Mouse (Mus musculus) left cerebral cortex, postnatal 10 days (tissue): Measurements from ENCODE around the gene Chek2. TPM values are rescaled to one million over a fixed set of nuclear protein-coding genes. Genes with fewer than 3 reads are reported as not detected.
A peak's percentile ranks its signal among the peaks of the same experiment; 100 is the strongest.

ENCODE experiments used
- DNase-seq, 2 experiments: peaks; one replicate each; pipeline ENCODE4 v3.0.0; 2021 to 2022; ENCODE audit warnings: low spot score in 2 of 2, mixed read lengths in 1 of 2; ENCODE audit errors: extremely low spot score in 1 of 2
- intact Hi-C: fragments of 180-260 bp; cut with DNase I; formaldehyde crosslinking; loops from one replicate; pipeline ENCODE4 v1.15.1; 2025
- total RNA-seq, 2 experiments: library from RNA; stranded (reverse); gene quantifications; 2 replicates each; pipeline ENCODE4 v1.2.3; 2021

The Chek2 gene
- total RNA-seq, result 1 to 10 TPM; 1.2 to 2.0 TPM

DNA sequence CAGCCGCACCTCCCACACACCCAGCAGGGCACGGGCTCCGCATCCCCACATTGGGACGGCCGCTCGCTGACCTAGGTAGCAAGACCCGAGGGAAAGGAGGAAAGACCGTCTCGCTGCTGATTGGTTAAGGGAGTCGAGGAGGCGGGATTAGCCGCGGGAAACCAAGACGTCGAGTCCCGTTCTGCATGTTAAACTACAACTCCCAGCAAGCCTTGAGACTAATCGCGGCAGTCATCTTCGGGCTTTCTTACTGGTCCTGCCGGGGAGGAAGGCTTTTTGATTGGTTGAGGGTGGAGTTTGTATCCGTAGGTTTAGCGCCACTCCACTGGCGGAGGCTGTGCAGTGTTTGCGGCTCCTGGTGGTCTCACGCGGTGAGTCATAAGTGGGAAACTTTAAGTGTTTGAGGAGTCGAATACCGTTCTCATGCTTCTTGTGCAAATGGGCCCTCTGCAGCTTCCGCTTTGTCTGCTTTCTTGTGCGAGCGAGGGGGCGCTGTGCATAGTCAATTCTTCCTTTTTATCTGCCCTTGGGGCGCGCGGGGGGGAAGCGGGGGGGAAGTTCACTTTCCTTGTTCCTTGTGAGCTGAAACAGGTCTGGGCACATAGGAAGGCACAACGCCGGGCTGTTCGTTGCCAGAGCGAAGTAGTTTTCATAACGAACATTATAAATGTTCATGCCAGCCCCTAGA, at the start of gene Chek2, which contains the start of gene Hscb:
Chek2 (plus strand) TSS at position 302 of the 688 bp plus-strand sequence.
Hscb (minus strand) TSS at position 100 of the 688 bp plus-strand sequence.
- DNase-seq, result peak; percentile 96 to 98
- intact Hi-C loops, result loop anchor here (5.0 kb wide), 2 partner anchors 82 to 417 kb away; no protein-coding TSS in a partner anchor

DNA sequence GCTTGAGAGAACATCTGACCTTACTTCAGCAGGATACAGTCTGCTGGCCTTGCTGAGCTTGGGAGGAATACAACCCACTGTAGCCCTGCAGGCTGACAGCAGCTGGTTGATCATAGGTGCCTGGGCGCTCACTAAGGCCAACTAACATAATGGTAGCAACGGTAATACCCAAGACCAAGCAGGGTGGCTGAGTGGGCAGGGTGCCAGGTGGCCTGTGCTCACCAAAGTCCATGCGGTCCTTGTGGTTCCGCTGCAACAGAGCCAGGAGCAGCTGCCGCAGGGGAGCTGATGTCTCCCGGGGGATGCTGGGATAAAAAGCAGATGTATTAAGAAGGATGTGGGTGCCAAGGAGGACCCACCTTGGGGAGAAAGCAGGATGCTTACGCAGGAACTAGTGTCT, 45.4 kb upstream of the Chek2 start:
- intact Hi-C loops, result loop anchor here (5.0 kb wide), 1 partner anchor 478 kb away; no protein-coding TSS in a partner anchor
- DNase-seq, result no peak

DNA sequence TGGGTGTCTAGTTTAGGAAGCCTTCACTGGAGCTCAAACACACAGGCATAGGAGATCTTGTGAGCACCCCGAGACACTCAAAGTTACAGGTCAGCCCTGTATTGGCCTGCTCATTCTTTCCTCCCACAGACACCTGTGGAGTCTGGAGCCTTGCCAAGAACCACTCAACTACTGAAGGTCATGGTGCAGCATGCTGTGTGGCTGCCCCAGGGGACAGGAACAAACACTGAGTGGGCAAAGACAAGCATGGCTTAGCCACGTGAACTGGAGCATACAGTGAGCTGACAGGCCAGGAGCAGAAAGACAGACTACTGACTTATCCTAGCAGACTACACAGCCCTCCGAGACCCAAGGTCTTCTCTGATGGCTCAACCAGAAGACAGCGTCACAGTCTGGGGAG, 42.1 kb upstream of the Chek2 start:
- intact Hi-C loops, result no loop called here
- peak in 1 of 2 experiments; percentile 69 for DNase-seq

DNA sequence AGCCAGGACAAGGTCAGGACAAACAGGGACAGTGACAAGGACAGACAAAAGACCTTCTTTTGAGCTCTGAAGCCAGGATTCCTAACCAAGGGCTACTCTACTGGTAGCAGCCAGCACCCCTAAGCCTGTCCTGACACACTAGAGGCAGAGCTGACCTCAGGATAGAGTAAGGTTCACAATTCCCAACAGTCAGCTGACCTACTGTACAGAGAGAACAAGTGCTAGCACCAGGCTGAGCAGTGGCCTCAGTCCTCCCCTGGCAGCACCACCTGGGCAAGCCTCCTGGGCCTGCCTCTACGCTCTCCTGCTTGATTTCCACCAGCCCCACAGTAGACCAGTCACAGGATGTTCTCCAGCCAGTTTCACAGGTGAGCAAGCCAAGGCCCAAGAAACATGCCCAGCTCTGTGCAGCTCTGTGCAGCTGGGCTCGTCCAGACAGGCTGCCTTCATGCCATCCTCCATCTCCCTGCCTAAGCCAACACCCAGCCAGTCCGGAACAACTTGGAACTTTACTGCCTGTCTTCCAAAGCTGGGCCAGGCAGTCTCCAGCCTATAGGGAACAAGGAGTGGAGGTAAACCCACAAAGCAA, 38.6 kb upstream of the Chek2 start:
- DNase-seq, result no peak
- intact Hi-C loops, result no loop called here

DNA sequence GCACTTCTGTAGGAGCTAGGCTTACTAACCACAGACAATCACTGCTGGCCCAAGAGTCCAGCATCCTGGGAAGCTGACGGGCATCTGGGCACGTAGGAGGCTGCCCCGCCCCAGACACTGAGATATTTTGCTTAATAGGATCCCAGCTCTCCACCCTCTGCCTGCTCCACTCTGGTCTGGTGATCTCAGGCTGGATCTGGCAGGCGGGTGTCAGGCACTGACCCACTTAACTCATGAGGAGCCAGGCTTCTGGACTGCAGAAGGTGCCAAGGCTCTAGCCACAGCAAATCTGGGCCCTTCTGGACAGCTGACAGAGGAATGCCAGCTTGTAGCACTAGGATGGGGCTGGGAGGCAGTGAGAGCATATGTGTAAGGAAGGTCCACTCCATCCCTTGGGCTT, 37.6 kb upstream of the Chek2 start:
- DNase-seq, result no peak
- intact Hi-C loops, result no loop called here

DNA sequence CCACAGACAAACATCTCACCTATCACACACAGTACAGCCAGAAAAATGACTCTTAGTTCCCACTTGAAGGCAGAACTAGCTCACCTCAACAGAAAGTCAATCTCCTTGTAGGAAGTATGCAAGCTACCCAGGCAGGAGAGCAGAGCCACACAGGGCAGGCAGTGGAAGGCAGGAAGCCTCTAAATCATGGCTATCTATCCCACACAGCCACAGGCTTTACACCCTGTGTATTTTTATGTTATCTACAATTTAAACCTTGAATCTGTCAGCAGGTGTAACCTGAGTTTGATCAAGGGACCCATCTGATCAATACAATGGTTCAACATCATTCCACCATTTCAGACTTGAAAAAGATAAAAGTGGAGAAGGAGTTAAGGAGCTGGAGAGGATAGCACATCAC, 37.0 kb upstream of the Chek2 start:
- intact Hi-C loops, result no loop called here
- no peak for DNase-seq

DNA sequence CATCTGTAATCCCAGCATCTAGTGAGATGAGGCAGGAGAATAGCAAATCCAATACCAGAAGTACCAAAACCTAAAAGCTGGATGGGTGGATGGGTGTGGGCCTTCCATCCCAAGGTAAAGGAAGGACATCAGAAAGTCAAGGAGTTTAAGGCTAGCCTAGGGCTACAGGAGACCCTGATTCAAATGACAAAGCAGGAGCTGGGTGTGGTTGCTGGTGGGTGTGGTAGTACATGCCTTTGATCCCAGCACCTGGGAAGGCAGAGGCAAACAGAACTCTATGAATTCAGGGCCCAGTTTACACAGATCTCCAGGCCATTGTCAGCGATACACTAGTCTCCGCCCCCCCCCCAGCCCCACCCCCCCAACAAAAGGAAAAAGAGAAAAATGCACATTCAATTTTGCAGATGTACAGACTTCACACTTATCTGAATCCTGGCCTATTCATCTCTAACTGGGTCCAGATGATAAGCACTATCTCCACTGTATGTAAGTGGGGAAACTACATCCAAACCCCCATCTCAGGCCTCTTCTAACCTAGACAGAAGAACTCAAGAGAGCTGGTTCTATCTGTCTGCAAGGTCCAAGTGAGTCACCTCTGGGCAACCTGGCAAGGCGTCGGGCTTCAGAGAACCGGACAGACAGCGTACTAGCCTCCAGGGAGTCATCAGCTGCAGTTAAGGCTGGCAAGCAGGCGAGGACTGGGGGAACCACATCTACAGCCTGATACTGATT, 35.6 kb upstream of the Chek2 start:
- intact Hi-C loops, result no loop called here
- DNase-seq, result no peak

DNA sequence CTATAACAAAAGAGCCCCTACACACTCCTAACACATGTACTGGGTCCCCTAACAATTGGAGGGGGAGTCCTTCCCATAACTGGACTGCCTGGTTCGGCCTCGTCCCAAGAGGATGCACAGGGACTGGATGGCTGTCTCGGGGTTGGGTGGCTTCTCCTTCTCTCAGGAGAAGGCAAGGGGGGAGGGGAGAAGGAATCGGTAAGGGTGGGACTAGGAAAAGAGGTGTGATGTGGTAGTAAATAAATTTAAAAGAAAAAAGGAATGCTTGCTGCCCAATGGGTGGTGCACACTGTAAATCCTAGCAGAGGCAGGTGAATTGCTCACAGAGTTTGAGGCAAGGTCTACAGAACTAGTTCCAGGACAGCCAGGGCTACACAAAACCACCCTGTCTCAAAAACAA, 33.6 kb upstream of the Chek2 start:
- intact Hi-C loops, result no loop called here
- DNase-seq, result no peak

DNA sequence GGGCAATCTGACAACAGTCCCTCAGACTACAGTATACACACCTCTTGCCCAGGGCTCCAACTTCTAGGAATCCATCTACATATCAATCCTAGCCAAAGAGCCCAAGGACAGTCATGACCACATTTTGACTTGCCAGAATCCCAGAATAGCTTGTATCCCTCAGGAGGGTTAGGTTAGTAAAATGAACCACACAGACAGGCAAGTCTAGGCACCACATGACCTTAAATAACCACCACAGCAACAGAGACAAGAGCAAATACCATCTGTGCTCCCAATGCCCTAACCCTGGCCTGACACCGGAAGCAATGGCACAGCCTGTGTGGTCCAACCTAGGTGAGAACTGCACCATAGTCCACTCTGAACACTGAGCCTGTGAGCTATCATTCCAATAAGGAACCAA, 33.1 kb upstream of the Chek2 start:
- no peak for DNase-seq
- intact Hi-C loops, result no loop called here

DNA sequence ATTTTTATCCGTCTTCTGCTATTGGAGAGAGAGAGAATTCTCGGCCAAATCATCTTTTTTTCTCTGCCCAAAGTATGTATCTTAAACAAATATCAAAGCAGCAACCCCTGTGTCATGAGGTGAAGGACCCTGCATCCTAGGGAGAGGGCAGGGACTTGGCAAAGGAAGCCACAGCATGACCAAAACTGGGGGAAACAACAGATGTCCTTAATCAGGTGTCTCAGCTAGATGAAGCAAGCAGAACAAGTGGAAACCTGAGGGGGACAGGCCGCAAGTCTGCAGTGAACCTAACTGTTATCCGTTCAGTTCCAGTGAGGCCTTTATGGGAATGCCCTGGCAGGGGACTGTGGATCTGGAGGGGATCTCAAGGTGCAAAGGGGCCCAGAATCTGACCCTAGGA, 32.3 kb upstream of the Chek2 start:
- intact Hi-C loops, result no loop called here
- no peak for DNase-seq

DNA sequence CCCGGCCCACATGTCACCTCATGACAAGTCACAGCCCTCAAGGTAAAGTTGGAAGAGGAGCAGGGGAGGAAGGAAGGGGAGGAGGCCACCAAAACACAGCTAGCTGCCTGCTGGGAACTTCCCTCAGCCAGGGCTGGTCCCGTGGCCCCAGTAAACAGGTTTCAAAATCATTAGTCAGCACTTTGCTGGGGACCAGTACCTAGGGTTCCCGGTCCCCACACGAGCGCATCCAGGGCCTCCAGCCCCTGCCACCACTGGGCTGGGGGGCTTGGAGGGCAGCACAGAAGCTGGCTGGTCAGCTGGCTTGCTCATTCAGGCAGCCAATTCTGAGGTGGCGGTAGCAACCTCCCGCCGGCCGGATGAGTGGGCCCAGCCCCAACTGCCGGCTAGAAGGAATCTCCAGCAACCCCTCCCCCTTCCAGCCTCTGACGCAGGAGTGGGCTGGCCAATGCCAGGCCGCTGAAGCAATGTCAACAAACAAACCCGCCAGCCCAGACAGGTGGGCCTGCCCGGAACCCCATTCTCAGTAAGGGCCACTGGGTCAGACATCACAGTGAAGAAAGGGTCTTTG, 31.6 kb upstream of the Chek2 start:
- peak; percentile 73 to 94 for DNase-seq
- intact Hi-C loops, result no loop called here

DNA sequence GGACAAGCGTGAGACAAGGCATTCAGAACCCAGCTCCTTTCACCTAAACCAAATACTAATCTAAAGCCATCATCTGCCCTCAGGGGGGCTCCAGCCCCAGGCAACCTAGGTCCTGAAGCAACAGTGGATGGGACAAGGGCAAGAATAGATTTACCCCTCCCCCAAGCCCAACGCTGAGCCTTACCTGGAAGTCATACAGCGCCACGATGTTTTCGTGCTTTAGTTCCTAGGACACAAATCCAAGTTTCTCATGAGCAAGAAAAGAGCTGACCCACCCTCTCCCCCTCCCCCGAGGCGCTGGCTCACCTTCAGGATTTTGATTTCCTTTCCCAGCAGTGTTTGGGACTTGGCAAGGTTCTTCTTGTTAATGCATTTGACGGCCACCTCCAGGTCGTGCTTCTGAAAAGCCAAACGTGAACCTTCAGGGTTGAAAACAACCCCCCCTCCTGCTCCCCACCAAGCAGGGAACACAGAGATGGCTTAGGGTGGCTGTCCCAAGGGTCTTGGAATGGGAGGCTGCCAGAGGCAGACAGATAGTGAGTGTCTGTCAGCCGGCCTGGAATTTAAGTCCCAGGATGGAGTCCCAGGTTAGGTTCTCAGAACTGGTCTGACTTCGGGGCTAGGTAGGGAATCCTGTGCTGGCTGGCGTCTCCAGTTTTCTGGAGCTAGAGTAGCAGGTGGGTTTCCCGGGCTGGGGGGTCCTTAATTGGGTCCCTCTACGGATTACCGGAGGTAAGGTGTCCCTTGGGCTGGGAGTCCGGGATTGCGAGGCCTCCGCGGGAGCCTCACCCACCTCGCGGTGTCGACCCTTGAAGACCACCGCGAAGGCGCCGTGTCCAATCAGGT, 30.7 kb upstream of the Chek2 start:
- intact Hi-C loops, result no loop called here
- DNase-seq, result peak in 1 of 2 experiments; percentile 48

DNA sequence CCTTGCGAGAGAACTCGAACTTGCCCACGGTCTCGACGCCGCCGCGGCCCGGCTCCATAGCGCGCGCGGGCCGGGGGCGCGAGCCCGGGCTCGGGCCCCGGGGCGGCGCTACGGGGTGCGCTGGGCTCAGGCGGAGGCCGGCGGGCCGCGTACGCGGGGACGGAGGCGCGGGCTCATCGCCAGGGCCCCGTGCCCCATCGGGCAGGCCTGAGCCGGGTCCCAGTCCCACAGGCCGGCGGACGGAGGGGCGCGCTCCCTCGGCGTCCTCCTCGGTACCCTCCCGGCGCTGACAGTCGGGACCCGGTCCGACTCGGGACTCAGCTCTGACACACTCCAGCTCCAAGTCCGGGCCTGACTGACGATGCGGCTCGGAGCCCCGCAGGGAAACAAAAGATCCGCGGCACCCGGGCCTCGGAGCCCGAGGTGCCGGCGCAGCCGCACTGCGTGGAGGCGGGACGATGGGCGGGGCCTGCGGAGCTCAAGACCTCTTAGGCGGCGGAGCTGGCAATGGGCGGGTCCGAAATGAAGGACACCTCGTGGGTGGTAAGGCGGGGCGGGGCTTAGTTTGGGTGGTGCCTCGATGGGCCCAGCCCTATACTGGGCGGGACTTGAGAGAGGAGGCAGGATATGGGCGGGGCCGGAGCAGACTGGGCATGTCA, 30.0 kb upstream of the Chek2 start, which contains the start of gene Ulk1:
Ulk1 (minus strand) TSS at position 431 of the 659 bp plus-strand sequence.
- intact Hi-C loops, result no loop called here

DNA sequence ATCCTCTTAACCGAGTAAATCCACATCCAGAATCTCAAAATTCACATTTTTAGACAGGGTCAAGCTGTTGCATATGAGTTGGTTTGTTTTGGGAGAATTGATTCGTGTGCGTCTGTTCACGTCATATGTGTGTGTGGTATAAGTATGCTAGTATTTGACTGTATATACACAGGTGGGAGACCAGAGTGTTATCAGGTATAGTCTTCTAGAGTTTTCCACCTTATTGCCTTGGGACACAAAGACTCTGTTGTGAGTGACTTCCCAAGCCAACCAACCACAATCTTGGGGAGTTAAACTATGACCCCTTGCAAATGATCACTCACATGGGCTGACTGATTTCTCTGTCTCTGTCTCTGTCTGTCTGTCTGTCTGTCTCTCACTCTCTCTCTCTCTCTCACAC, 15.4 kb upstream of the Chek2 start:
- DNase-seq, result no peak
- intact Hi-C loops, result no loop called here

More for the DNA sequence above, 30.0 kb upstream of the Chek2 start, which contains the start of gene Ulk1:
- DNase-seq, result peak; percentile 98 to 100

DNA sequence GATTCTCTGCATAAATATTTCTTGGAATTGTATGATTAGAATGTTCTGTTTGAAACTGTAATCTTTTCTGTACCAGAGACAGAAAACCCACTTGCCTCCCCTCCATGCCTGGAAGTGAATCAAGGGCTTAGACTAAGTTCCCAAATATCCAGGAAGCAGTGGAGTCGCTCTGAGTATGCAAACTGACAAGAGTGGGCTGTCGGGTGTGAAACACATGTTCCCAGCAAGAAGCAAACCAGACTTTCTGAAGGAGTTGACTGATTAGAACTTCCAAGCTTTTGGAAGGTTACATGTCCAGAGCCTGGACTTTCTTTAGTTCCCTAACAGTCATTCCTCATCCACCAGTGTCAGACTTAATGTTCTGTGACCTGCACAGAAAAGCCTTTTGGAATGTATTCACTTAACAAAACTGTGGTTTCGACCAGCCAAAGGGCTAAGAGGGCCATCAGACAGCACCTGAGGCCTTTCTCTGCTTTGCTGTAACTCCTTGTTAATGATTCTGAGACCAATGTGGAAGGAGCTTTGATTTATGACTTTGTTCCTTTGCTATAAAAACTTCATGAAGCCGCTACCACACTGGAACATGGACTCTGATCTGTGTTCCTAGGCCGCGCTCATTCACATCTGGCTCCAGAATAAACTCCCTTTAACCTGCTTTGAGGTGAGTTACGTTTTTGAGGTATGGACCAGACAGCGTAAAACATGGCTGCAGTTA, 12.8 kb upstream of the Chek2 start:
- intact Hi-C loops, result no loop called here
- DNase-seq, result no peak

DNA sequence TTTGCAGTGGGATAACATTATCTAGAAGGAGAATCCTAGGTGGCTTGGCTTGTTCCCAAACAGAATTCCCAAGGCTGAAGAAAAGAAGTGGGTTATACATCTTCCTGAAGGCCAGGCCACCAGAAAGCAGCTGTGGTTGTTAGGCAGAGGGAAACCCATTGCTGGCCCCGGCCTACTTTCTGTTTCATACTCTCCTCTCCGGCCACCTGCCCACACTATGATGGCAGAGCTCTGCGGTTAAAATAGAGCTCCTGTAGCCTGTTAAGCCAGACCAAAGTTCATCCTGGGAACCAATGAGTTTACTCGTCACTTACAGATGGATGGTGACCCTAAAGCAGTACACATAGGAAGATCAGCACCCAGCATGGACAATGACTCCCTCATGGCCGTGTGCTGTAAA, 12.2 kb upstream of the Chek2 start:
- no peak for DNase-seq
- intact Hi-C loops, result no loop called here

DNA sequence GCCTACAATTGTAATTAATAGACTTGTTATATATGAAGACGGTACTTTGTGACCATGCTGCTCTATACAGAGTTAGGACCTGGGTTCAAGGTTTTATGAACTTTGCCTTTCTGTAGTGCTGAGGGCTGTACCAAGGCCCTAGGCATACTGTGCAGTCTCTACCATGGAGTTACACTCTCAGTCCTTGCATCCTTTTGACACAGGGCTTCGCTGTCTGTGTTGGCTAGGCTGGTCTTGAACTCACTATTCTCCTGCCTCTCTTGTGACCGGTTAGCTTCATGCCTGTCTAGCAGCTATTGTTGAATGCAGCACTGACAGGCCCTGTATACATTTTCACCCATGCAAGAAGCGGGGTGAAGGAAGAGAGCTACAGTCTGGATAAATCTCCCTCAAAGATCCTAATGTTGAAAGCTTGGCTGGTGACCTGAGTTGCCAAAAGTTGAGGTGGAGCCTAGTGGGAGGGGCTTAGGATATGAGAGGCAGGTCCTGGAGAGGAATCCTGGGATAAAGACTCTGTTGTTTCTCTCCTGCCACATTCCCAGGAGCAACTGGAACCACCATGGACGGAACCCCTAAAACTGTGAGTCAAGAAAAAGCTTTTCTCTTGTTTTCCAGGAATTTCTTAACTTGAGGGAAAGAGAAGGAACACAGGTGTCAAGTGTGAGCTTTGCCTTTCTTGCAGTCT, 8.6 kb upstream of the Chek2 start:
- intact Hi-C loops, result no loop called here

More for the DNA sequence above, 8.6 kb upstream of the Chek2 start:
- no peak for DNase-seq
